Mouse (Mus musculus): ENCODE data around the gene Pde2a.
A peak's percentile ranks its signal among the peaks of the same experiment; 100 is the strongest.

DNA sequence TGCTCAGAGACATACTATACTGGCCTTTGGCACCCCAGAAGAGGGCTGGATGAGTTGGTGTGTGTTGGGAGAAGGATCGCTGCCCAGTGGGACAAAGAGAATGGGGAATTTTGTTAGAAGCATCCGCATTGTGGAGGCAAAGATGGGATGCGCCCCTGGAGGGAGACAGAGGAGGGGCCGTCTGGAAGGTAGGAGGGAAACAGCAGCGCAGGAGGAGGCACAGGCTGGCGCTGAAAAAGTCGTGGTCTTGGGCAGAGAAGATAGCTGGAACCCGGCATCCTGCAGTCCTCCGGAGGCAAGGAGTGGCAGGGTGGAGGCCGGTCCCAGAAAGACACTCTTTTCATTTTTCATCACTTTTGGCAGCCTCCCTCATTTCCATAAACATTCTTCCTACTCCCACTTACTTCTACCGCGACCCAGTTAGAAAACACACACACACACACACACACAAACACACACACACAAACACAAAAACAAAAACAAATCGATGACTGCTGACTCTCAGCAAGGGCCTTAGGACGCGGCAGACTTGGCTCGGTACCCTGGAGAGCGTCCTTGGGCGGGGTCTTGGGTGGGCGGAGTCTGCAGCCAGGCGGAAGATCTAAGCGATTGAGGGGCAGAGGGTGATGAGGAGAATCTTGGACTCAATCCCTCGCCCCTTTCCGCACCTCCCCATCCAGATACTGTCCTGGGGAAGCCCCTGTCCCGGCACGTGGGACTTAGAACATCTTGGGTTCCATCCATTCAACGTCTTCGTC lies 2.3 kb upstream of the Pde2a start:
- no peak for TF ChIP-seq MAX (IDR thresholded peaks at IDR 0.05; ENCODE audit: low read depth)
- TF ChIP-seq POLR2A (IDR thresholded peaks at IDR 0.05; ENCODE audit: insufficient read length, low read depth), result no peak
- TF ChIP-seq MYOG (IDR thresholded peaks at IDR 0.05; ENCODE audit: control insufficient read depth in 1 of 3, insufficient read depth in 1 of 3, insufficient read length in 2 of 3, low read depth in 2 of 3), result no peak
- no peak for TF ChIP-seq TCF12 (IDR thresholded peaks at IDR 0.05; ENCODE audit: insufficient read depth, poor library complexity, severe bottlenecking)
- TF ChIP-seq REST (IDR thresholded peaks at IDR 0.05; ENCODE audit: insufficient read depth, insufficient read length), result peak; percentile 45
- no peak for TF ChIP-seq USF1 (IDR thresholded peaks at IDR 0.05; ENCODE audit: low read depth)
- TF ChIP-seq E2F4 (IDR thresholded peaks at IDR 0.05; ENCODE audit: insufficient read depth), result no peak
- TF ChIP-seq MYOD1 (IDR thresholded peaks at IDR 0.05; ENCODE audit: control insufficient read depth in 1 of 3, insufficient read length in 2 of 3, low read depth in 2 of 3), result no peak
- TF ChIP-seq POLR2AphosphoS2 (IDR thresholded peaks at IDR 0.05; ENCODE audit: insufficient read length, low read depth), result no peak
- TF ChIP-seq TCF3 (IDR thresholded peaks at IDR 0.05; ENCODE audit: insufficient read length, low read depth), result no peak

Data from myocyte (in vitro differentiated cells).